Mouse (Mus musculus) ES-Bruce4 (cell line): ENCODE measurements around the gene Mamstr. TPM values are rescaled to one million over a fixed set of nuclear protein-coding genes. Genes with fewer than 3 reads are reported as not detected.

ENCODE experiments used
- H3K27ac ChIP-seq: 2 replicates; pipeline ENCODE4 v1.5.1; 2012; ENCODE audit warnings: low read length, inconsistent platforms; ENCODE audit not compliant: insufficient read depth
- H3K27me3 ChIP-seq: 2 replicates; pipeline ENCODE4 v1.6.1; 2012; ENCODE audit warnings: mild to moderate bottlenecking, low read length, inconsistent platforms; ENCODE audit not compliant: control insufficient read depth, poor library complexity, insufficient read depth, severe bottlenecking
- H3K36me3 ChIP-seq: 2 replicates; pipeline ENCODE4 v1.6.1; 2012; ENCODE audit warnings: inconsistent platforms, mild to moderate bottlenecking, low read length, moderate library complexity; ENCODE audit not compliant: control insufficient read depth, poor library complexity, insufficient read depth, severe bottlenecking
- H3K4me1 ChIP-seq: one replicate; pipeline ENCODE4 v1.8.1; 2011; ENCODE audit warnings: low read length; ENCODE audit not compliant: control insufficient read depth, insufficient read depth
- H3K4me3 ChIP-seq: 2 replicates; pipeline ENCODE4 v1.5.1; 2011; ENCODE audit warnings: low read depth, mild to moderate bottlenecking, low read length
- H3K9ac ChIP-seq: 2 replicates; pipeline ENCODE4 v1.6.1; 2012; ENCODE audit warnings: low read depth, mild to moderate bottlenecking, inconsistent platforms; ENCODE audit not compliant: poor library complexity, severe bottlenecking
- H3K9me3 ChIP-seq: replicated peaks from 2 replicates; pipeline ENCODE4 v1.6.1; 2012; ENCODE audit warnings: mild to moderate bottlenecking, low read length, inconsistent platforms; ENCODE audit not compliant: control insufficient read depth, poor library complexity, insufficient read depth, severe bottlenecking
- CTCF ChIP-seq: IDR thresholded peaks from one replicate; pipeline ENCODE4 v1.8.1; 2011; ENCODE audit warnings: low read depth, low read length
- EP300 ChIP-seq: IDR thresholded peaks from 2 replicates; pipeline ENCODE4 v1.6.1; 2011; ENCODE audit warnings: low read depth, low read length; ENCODE audit not compliant: insufficient read depth
- POLR2A ChIP-seq: IDR thresholded peaks from one replicate; pipeline ENCODE4 v1.8.1; 2011; ENCODE audit warnings: low read length; ENCODE audit not compliant: insufficient read depth
- polyA plus RNA-seq: library from polyadenylated mRNA; stranded (reverse); fragments of >200 nt; gene quantifications from 2 replicates; pipeline ENCODE4 v1.2.4, GENCODE M21; 2011; ENCODE audit warnings: low read depth; ENCODE audit not compliant: missing spikeins, insufficient read depth, insufficient read length

The Mamstr gene
- polyA plus RNA-seq, 1 experiment, result 4.1 TPM

GRCm38 (mm10) chr7:45597013-45597412 lies 42.8 kb upstream of the Mamstr start:
- no peak overlapping the region for H3K4me3 ChIP-seq
- no peak for TF ChIP-seq CTCF
- TF ChIP-seq EP300, result no peak
- TF ChIP-seq POLR2A, result no peak
- no peaks in the 10 kb centered on the region for H3K9me3 ChIP-seq
- no peaks in the 10 kb centered on the region for H3K27me3 ChIP-seq
- peaks cover 3% of the 10 kb centered on the region for H3K4me1 ChIP-seq
- no peaks in the 10 kb centered on the region for H3K36me3 ChIP-seq
- H3K9ac ChIP-seq, result no peak overlapping the region
- H3K27ac ChIP-seq, result no peak overlapping the region

DNA sequence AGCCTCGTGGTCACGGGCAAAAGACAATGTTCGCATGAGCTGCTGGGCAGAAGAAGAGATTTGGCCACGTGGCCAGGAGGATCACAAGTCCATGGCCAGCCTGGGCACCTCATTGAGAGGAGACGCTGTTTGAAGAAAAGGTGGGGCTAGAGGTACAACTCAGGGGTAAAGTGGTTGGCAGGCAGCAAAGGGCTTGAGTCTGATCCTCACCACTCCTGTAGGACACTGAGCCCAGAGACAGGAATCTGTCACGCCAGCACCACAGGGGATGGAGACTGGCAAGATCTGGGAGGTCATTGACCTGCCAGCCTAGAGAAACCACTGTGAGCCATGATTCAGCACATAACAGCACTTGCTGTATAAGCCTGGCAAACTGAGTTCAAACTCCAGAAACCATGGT lies 42.2 kb upstream of the Mamstr start:
- no peak overlapping the region for H3K27ac ChIP-seq
- H3K36me3 ChIP-seq, result no peaks in the 10 kb centered on the region
- H3K4me3 ChIP-seq, result no peak overlapping the region
- no peak overlapping the region for H3K9ac ChIP-seq
- H3K9me3 ChIP-seq, result no peaks in the 10 kb centered on the region
- no peaks in the 10 kb centered on the region for H3K27me3 ChIP-seq
- peaks cover 3% of the 10 kb centered on the region for H3K4me1 ChIP-seq
- TF ChIP-seq CTCF, result no peak
- TF ChIP-seq EP300, result no peak
- no peak for TF ChIP-seq POLR2A

- Histone ChIP-seq H3K36me3 (no peaks in the 10 kb centered on the region), H3K27ac (peak overlapping the region; percentile 47), H3K9ac (no peak overlapping the region), H3K4me3 (no peak overlapping the region), H3K4me1 (peaks cover 3% of the 10 kb centered on the region), H3K9me3 (no peaks in the 10 kb centered on the region), H3K27me3 (no peaks in the 10 kb centered on the region)
- TF ChIP-seq EP300 (peak; percentile 56; the same call in 1 of the 2 replicates), CTCF (no peak)
Observed at GRCm38 (mm10) chr7:45598960-45599879, 40.6 kb upstream of the Mamstr start.

GRCm38 (mm10) chr7:45605704-45606289 lies 34.0 kb upstream of the Mamstr start:
- no peaks in the 10 kb centered on the region for H3K9me3 ChIP-seq
- no peak overlapping the region for H3K9ac ChIP-seq
- no peak overlapping the region for H3K4me3 ChIP-seq
- no peaks in the 10 kb centered on the region for H3K36me3 ChIP-seq
- TF ChIP-seq POLR2A, result no peak
- TF ChIP-seq CTCF, result no peak
- TF ChIP-seq EP300, result no peak
- H3K4me1 ChIP-seq, result no peaks in the 10 kb centered on the region
- no peak overlapping the region for H3K27ac ChIP-seq
- no peaks in the 10 kb centered on the region for H3K27me3 ChIP-seq

GRCm38 (mm10) chr7:45609511-45609910 lies 30.3 kb upstream of the Mamstr start:
- Histone ChIP-seq H3K9me3 (no peaks in the 10 kb centered on the region), H3K9ac (no peak overlapping the region), H3K27ac (no peak overlapping the region), H3K27me3 (no peaks in the 10 kb centered on the region), H3K36me3 (no peaks in the 10 kb centered on the region), H3K4me3 (no peak overlapping the region), H3K4me1 (no peaks in the 10 kb centered on the region)
- TF ChIP-seq EP300 (no peak), CTCF (no peak), POLR2A (no peak)

- Histone ChIP-seq H3K9me3 (no peaks in the 10 kb centered on the region), H3K36me3 (no peaks in the 10 kb centered on the region), H3K27ac (peak overlapping the region; percentile 33), H3K4me3 (no peak overlapping the region), H3K27me3 (no peaks in the 10 kb centered on the region), H3K9ac (0 out of 2 replicates have a peak overlapping the region, but pooled peaks have one; percentile 19), H3K4me1 (peaks cover 4% of the 10 kb centered on the region)
- TF ChIP-seq POLR2A (no peak), EP300 (peak; percentile 81; the same call in 1 of the 2 replicates)
Observed at GRCm38 (mm10) chr7:45616277-45616676, 23.5 kb upstream of the Mamstr start.
